Mouse (Mus musculus) lung, embryonic 16.5 days (tissue): ENCODE data around the gene Prkce. TPM values are rescaled to one million over a fixed set of nuclear protein-coding genes. Genes with fewer than 3 reads are reported as not detected.

Experiments used
- ATAC-seq: fragments of 200-750 bp; cut with Nextera tagmentation; 2 replicates; pipeline ENCODE4 v1.8.0; 2017; ENCODE audit warnings: low read depth, mild to moderate bottlenecking, moderate library complexity
- H3K27ac ChIP-seq: fragments of 300-500 bp; sonication (generic); 2 replicates; pipeline ENCODE4 v1.5.1; 2014; ENCODE audit warnings: mild to moderate bottlenecking, control low read depth, low read length
- H3K27me3 ChIP-seq: fragments of 300-500 bp; sonication (generic); 2 replicates; pipeline ENCODE4 v1.6.1; 2014; ENCODE audit warnings: low read depth, low read length, mixed read lengths; ENCODE audit not compliant: control insufficient read depth, insufficient read depth
- H3K36me3 ChIP-seq: fragments of 300-500 bp; sonication (generic); 2 replicates; pipeline ENCODE4 v1.6.1; 2014; ENCODE audit warnings: low read length; ENCODE audit not compliant: control insufficient read depth, insufficient read depth
- H3K4me1 ChIP-seq: fragments of 300-500 bp; sonication (generic); replicated peaks from 2 replicates; pipeline ENCODE4 v1.6.1; 2014; ENCODE audit warnings: low read length, mixed read lengths; ENCODE audit not compliant: control insufficient read depth, insufficient read depth
- H3K4me2 ChIP-seq: fragments of 300-500 bp; sonication (generic); 2 replicates; pipeline ENCODE4 v1.6.1; 2014; ENCODE audit warnings: low read depth, low read length, control low read depth
- H3K4me3 ChIP-seq: fragments of 300-500 bp; sonication (generic); 2 replicates; pipeline ENCODE4 v1.5.1; 2014; ENCODE audit warnings: mild to moderate bottlenecking, low read length, control low read depth
- H3K9ac ChIP-seq: fragments of 300-500 bp; sonication (generic); 2 replicates; pipeline ENCODE4 v1.6.1; 2014; ENCODE audit warnings: low read length, control low read depth
- H3K9me3 ChIP-seq: fragments of 300-500 bp; sonication (generic); 2 replicates; pipeline ENCODE4 v1.6.1; 2016; ENCODE audit warnings: low read length; ENCODE audit not compliant: control insufficient read depth
- WGBS: fragments of 180-500 bp; shearing (Covaris S2); extraction: QIAGEN DNeasy Blood & Tissue Kit; methylation state at CpG from one replicate; pipeline ENCODE4 v1.1.7; 2014; 5-methylcytosine and 5-hydroxymethylcytosine counted together
- polyA plus RNA-seq: library from polyadenylated mRNA; unstranded; fragments of >200 nt; fragmentation: Nextera tagmentation; extraction: Ambion mirVana; gene quantifications from 2 replicates; pipeline ENCODE4 v1.2.1, GENCODE M21; 2015

Gene Prkce
- polyA plus RNA-seq, 1 experiment from 2014 or later = 4.9 TPM

- H3K27me3 ChIP-seq = no peaks in the 10 kb centered on the region
- H3K4me3 ChIP-seq = no peak overlapping the region
- no peaks in the 10 kb centered on the region for H3K36me3 ChIP-seq
- no peak overlapping the region for H3K9ac ChIP-seq
- no peak overlapping the region for H3K4me2 ChIP-seq
- H3K9me3 ChIP-seq = no peaks in the 10 kb centered on the region
- ATAC-seq = 0 out of 2 replicates have a peak, but pooled peaks have one; percentile 17
- H3K4me1 ChIP-seq = no peaks in the 10 kb centered on the region
- no peak overlapping the region for H3K27ac ChIP-seq
- 68% methylated on average over 2 of the region's 2 CpGs for WGBS
Observed at GRCm38 (mm10) chr17:86433117-86433516, 265.5 kb downstream of the Prkce start.

- ATAC-seq = no peak
- no peaks in the 10 kb centered on the region for H3K9me3 ChIP-seq
- no peak overlapping the region for H3K4me3 ChIP-seq
- no peak overlapping the region for H3K27ac ChIP-seq
- 84% methylated on average over 11 of the region's 11 CpGs for WGBS
- H3K36me3 ChIP-seq = no peaks in the 10 kb centered on the region
- no peaks in the 10 kb centered on the region for H3K4me1 ChIP-seq
- H3K9ac ChIP-seq = no peak overlapping the region
- H3K27me3 ChIP-seq = no peaks in the 10 kb centered on the region
- no peak overlapping the region for H3K4me2 ChIP-seq
Observed at GRCm38 (mm10) chr17:86433813-86434212, 266.2 kb downstream of the Prkce start.

GRCm38 (mm10) chr17:86434781-86435180, 267.2 kb downstream of the Prkce start:
- WGBS = 68% methylated on average over 2 of the region's 2 CpGs
- Histone ChIP-seq H3K4me3 (no peak overlapping the region), H3K4me1 (no peaks in the 10 kb centered on the region), H3K27me3 (no peaks in the 10 kb centered on the region), H3K9ac (no peak overlapping the region), H3K9me3 (no peaks in the 10 kb centered on the region), H3K36me3 (no peaks in the 10 kb centered on the region), H3K4me2 (no peak overlapping the region), H3K27ac (no peak overlapping the region)
- no peak for ATAC-seq

GRCm38 (mm10) chr17:86435570-86435969, 268.0 kb downstream of the Prkce start:
- no peak overlapping the region for H3K9ac ChIP-seq
- no peaks in the 10 kb centered on the region for H3K36me3 ChIP-seq
- H3K27me3 ChIP-seq = no peaks in the 10 kb centered on the region
- no peak overlapping the region for H3K27ac ChIP-seq
- ATAC-seq = no peak
- no peaks in the 10 kb centered on the region for H3K9me3 ChIP-seq
- WGBS = 96% methylated on average over 1 of the region's 1 CpGs
- H3K4me2 ChIP-seq = no peak overlapping the region
- no peak overlapping the region for H3K4me3 ChIP-seq
- no peaks in the 10 kb centered on the region for H3K4me1 ChIP-seq

- Histone ChIP-seq H3K9ac (no peak overlapping the region), H3K4me3 (no peak overlapping the region), H3K9me3 (no peaks in the 10 kb centered on the region), H3K4me2 (no peak overlapping the region), H3K27ac (no peak overlapping the region), H3K36me3 (no peaks in the 10 kb centered on the region), H3K27me3 (no peaks in the 10 kb centered on the region), H3K4me1 (no peaks in the 10 kb centered on the region)
- no peak for ATAC-seq
- 95% methylated on average over 2 of the region's 2 CpGs for WGBS
Observed at GRCm38 (mm10) chr17:86435984-86436383, 268.4 kb downstream of the Prkce start.

- 85% methylated on average over 12 of the region's 12 CpGs for WGBS
- H3K4me1 ChIP-seq = no peaks in the 10 kb centered on the region
- no peak overlapping the region for H3K4me3 ChIP-seq
- H3K27me3 ChIP-seq = no peaks in the 10 kb centered on the region
- H3K36me3 ChIP-seq = no peaks in the 10 kb centered on the region
- no peak overlapping the region for H3K9ac ChIP-seq
- ATAC-seq = no peak
- no peak overlapping the region for H3K4me2 ChIP-seq
- H3K9me3 ChIP-seq = no peaks in the 10 kb centered on the region
- H3K27ac ChIP-seq = no peak overlapping the region
Observed at GRCm38 (mm10) chr17:86436583-86437370, 269.2 kb downstream of the Prkce start.

DNA sequence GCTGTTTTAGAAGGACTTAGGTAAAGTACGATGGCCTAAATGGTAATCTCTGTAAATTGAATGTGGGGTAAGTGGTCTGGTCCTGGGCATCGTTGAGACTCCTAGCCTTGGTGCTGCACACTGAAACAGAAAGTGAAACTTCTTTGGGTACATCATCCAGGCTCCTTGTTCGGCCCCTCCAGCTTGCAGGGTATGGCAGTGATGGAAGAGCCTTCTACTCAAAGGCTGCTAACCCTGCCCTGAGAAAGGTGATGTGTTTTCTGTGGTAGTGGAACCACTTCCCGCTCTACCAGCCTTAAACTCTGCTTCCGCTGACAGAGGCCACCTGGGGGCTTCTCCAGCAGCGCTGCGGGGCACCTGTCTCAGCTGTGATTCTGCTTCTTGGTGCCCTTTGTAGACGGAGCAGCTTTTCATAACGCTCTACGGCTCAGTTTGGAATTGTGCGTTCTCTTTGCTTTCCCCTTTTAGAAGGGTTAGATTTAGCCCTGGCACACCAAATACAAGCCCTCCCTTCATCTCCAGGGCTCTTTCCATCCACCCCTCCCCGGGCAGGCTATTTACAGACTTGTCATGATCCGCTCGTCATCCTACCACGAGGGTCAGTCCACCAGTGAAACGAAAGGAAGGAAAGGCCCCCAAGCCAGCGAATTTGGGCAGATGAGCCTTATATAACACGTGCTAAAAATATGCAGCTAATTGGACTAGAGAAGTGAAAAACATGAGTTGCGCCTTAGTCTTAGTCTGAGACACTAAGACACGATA, 270.1 kb downstream of the Prkce start:
- Histone ChIP-seq H3K27ac (no peak overlapping the region), H3K4me1 (no peaks in the 10 kb centered on the region), H3K4me2 (peak overlapping the region; percentile 15; the same call in 1 of the 2 replicates), H3K27me3 (no peaks in the 10 kb centered on the region), H3K36me3 (no peaks in the 10 kb centered on the region), H3K9ac (0 out of 2 replicates have a peak overlapping the region, but pooled peaks have one; percentile 11), H3K4me3 (peak overlapping the region; percentile 4; the same call in 1 of the 2 replicates), H3K9me3 (no peaks in the 10 kb centered on the region)
- 61% methylated on average over 20 of the region's 20 CpGs for WGBS
- ATAC-seq = no peak

GRCm38 (mm10) chr17:86438278-86438661, 270.7 kb downstream of the Prkce start:
- H3K9ac ChIP-seq = no peak overlapping the region
- H3K27ac ChIP-seq = no peak overlapping the region
- H3K4me2 ChIP-seq = no peak overlapping the region
- no peak overlapping the region for H3K4me3 ChIP-seq
- no peaks in the 10 kb centered on the region for H3K4me1 ChIP-seq
- H3K9me3 ChIP-seq = no peaks in the 10 kb centered on the region
- H3K27me3 ChIP-seq = no peaks in the 10 kb centered on the region
- ATAC-seq = no peak
- H3K36me3 ChIP-seq = no peaks in the 10 kb centered on the region
- 83% methylated on average over 3 of the region's 3 CpGs for WGBS

DNA sequence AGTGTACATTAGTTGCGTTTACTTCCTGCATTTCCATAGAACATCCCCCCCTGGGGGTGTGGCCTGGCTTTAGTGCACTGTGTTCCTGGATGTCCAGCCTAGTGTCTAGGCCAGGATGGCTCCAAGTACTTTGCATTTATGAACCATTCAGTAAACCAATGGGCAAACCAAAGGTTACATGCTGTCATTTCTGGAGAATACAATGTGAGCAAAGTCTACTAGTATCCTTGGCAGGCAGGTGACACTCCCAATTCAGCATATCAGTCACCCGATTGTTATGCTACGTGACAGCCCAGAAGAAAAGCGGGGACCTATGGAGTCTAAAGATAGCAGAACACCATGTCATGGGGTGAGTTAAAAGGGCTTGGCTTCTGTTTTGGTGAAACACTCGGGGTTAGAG, 271.2 kb downstream of the Prkce start:
- no peaks in the 10 kb centered on the region for H3K9me3 ChIP-seq
- no peak overlapping the region for H3K4me3 ChIP-seq
- H3K4me1 ChIP-seq = no peaks in the 10 kb centered on the region
- no peak for ATAC-seq
- WGBS = 73% methylated on average over 5 of the region's 5 CpGs
- H3K9ac ChIP-seq = no peak overlapping the region
- no peaks in the 10 kb centered on the region for H3K27me3 ChIP-seq
- H3K4me2 ChIP-seq = no peak overlapping the region
- H3K27ac ChIP-seq = no peak overlapping the region
- no peaks in the 10 kb centered on the region for H3K36me3 ChIP-seq
